Mouse (Mus musculus) CH12.LX (cell line): ENCODE results near the gene Wdr62.
A peak's percentile ranks its signal among the peaks of the same experiment; 100 is the strongest.

Experiments used
- CHD1 ChIP-seq: IDR thresholded peaks from 2 replicates; pipeline ENCODE4 v1.6.1; 2012; ENCODE audit warnings: low read depth, low read length, improper control_type of control experiment, inconsistent platforms
- CHD2 ChIP-seq: IDR thresholded peaks from 2 replicates; pipeline ENCODE4 v1.6.1; 2011; ENCODE audit warnings: low read length, improper control_type of control experiment
- CTCF ChIP-seq, 2 experiments: IDR thresholded peaks in 1 of 2; conservative IDR thresholded peaks in 1 of 2; 2 replicates each; pipeline ENCODE4 v1.5.1; 2011 to 2012; ENCODE audit warnings: low read depth in 2 of 2, low read length in 2 of 2, improper control_type of control experiment in 1 of 2, inconsistent platforms in 1 of 2, mild to moderate bottlenecking in 1 of 2, moderate library complexity in 1 of 2
- E2F4 ChIP-seq: IDR thresholded peaks from 2 replicates; pipeline ENCODE4 v1.6.1; 2011; ENCODE audit warnings: low read depth, low read length, improper control_type of control experiment; ENCODE audit not compliant: insufficient replicate concordance
- ETS1 ChIP-seq: conservative IDR thresholded peaks from 2 replicates; pipeline ENCODE4 v1.6.1; 2012; ENCODE audit warnings: low read depth, mild to moderate bottlenecking, inconsistent platforms, low read length, improper control_type of control experiment, moderate library complexity
- HCFC1 ChIP-seq: IDR thresholded peaks from 2 replicates; pipeline ENCODE4 v1.6.1; 2012; ENCODE audit warnings: low read depth, mild to moderate bottlenecking, inconsistent platforms, low read length, improper control_type of control experiment
- IRF4 ChIP-seq: IDR thresholded peaks from 2 replicates; pipeline ENCODE4 v1.6.1; 2014; ENCODE audit warnings: low read depth, mild to moderate bottlenecking, inconsistent platforms, low read length, improper control_type of control experiment
- JUND ChIP-seq: conservative IDR thresholded peaks from 2 replicates; pipeline ENCODE4 v1.6.1; 2011; ENCODE audit warnings: low read depth, low read length, improper control_type of control experiment
- MXI1 ChIP-seq: IDR thresholded peaks from 2 replicates; pipeline ENCODE4 v1.6.1; 2011; ENCODE audit warnings: mild to moderate bottlenecking, low read depth, low read length, improper control_type of control experiment
- MYC ChIP-seq: IDR thresholded peaks from 2 replicates; pipeline ENCODE4 v1.6.1; 2011; ENCODE audit warnings: low read depth, mild to moderate bottlenecking, improper control_type of control experiment, low read length
- POLR2A ChIP-seq: IDR thresholded peaks from 2 replicates; pipeline ENCODE4 v1.6.1; 2011; ENCODE audit warnings: low read depth, mild to moderate bottlenecking, improper control_type of control experiment, low read length
- SIN3A ChIP-seq: IDR thresholded peaks from 2 replicates; pipeline ENCODE4 v1.6.1; 2012; ENCODE audit warnings: low read length, improper control_type of control experiment, inconsistent platforms
- USF1 ChIP-seq: IDR thresholded peaks from 2 replicates; pipeline ENCODE4 v1.6.1; 2014; ENCODE audit warnings: low read depth, mild to moderate bottlenecking, inconsistent platforms, low read length, improper control_type of control experiment

DNA sequence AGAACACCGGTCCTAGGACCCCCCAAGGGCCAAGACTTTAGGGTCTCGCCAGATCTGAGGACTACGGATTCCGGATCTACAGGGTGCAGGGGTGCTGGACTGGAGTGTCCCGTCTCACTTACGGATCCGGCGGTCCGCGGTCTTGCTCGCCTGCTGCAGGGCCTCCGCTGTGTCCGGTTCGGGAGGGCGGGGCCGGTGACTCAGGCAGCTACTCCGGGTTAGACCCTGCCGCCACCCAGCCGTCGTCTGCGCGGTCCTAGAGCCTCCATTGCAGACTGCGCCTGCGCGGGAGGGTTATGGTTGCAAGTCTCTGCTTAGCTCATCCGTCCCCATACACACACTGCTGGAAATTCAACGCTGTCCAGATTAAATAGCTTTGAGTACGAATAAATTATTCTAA, 85.3 kb downstream of the Wdr62 start:
- TF ChIP-seq CTCF (conservative IDR thresholded peaks at IDR 0.05 in 1 of 2, IDR thresholded peaks at IDR 0.05 in 1 of 2; ENCODE audit: low read depth in 2 of 2, low read length in 2 of 2) (no peak), USF1 (no peak), POLR2A (peak; percentile 75), HCFC1 (peak; percentile 73), CHD2 (no peak), JUND (no peak), ETS1 (no peak; the same call in 1 of the 2 replicates), SIN3A (peak; percentile 88), IRF4 (no peak; the same call in 1 of the 2 replicates), MXI1 (0 out of 2 replicates have a peak, but pooled peaks have one; percentile 30), MYC (no peak), CHD1 (no peak), E2F4 (no peak)
